Mouse (Mus musculus): ENCODE measurements around the gene Mical2. TPM values are rescaled to one million over a fixed set of nuclear protein-coding genes. Genes with fewer than 3 reads are reported as not detected.

The Mical2 gene
- polyA plus RNA-seq, 1 experiment from 2014 or later: 1.2 TPM

GRCm38 (mm10) chr7:112252065-112252464, 26.4 kb downstream of the Mical2 start:
- Histone ChIP-seq H3K36me3 (no peaks in the 10 kb centered on the region), H3K4me3 (no peak overlapping the region), H3K4me1 (replicated peaks) (peaks cover 10% of the 10 kb centered on the region; the same call in 1 of the 2 replicates), H3K27ac (no peak overlapping the region), H3K27me3 (ENCODE audit: insufficient read depth, poor library complexity, severe bottlenecking) (0 out of 2 replicates have a peak, but pooled peaks cover under 1% of the 10 kb centered on the region), H3K9me3 (no peaks in the 10 kb centered on the region)
- DNase-seq (ENCODE audit: low spot score): no peak
- 82% methylated on average over 5 of the region's 5 CpGs for WGBS

- no peak for DNase-seq (ENCODE audit: low spot score)
- H3K9me3 ChIP-seq: no peaks in the 10 kb centered on the region
- H3K4me1 ChIP-seq (replicated peaks): peaks cover 10% of the 10 kb centered on the region; the same call in 1 of the 2 replicates
- no peak overlapping the region for H3K4me3 ChIP-seq
- H3K36me3 ChIP-seq: no peaks in the 10 kb centered on the region
- no peak overlapping the region for H3K27ac ChIP-seq
- H3K27me3 ChIP-seq (ENCODE audit: insufficient read depth, poor library complexity, severe bottlenecking): no peaks in the 10 kb centered on the region
- 88% methylated on average over 3 of the region's 3 CpGs for WGBS
These were observed 28.6 kb downstream of the Mical2 start for GRCm38 (mm10) chr7:112254233-112254632.

- DNase-seq (ENCODE audit: low spot score): no peak
- no peaks in the 10 kb centered on the region for H3K36me3 ChIP-seq
- H3K4me1 ChIP-seq (replicated peaks): peaks cover 10% of the 10 kb centered on the region; the same call in 1 of the 2 replicates
- no peaks in the 10 kb centered on the region for H3K27me3 ChIP-seq (ENCODE audit: insufficient read depth, poor library complexity, severe bottlenecking)
- H3K9me3 ChIP-seq: no peaks in the 10 kb centered on the region
- 54% methylated on average over 3 of the region's 3 CpGs for WGBS
- H3K27ac ChIP-seq: no peak overlapping the region
- no peak overlapping the region for H3K4me3 ChIP-seq
These were observed 29.7 kb downstream of the Mical2 start for GRCm38 (mm10) chr7:112255248-112255866.

GRCm38 (mm10) chr7:112258338-112258903, 32.8 kb downstream of the Mical2 start:
- H3K36me3 ChIP-seq: no peaks in the 10 kb centered on the region
- H3K4me3 ChIP-seq: no peak overlapping the region
- H3K9me3 ChIP-seq: no peaks in the 10 kb centered on the region
- no peak for DNase-seq (ENCODE audit: low spot score)
- 81% methylated on average over 4 of the region's 4 CpGs for WGBS
- no peaks in the 10 kb centered on the region for H3K27me3 ChIP-seq (ENCODE audit: insufficient read depth, poor library complexity, severe bottlenecking)
- H3K4me1 ChIP-seq (replicated peaks): no peaks in the 10 kb centered on the region
- no peak overlapping the region for H3K27ac ChIP-seq

GRCm38 (mm10) chr7:112259286-112259685, 33.6 kb downstream of the Mical2 start:
- DNase-seq (ENCODE audit: low spot score): no peak
- WGBS: 89% methylated on average over 4 of the region's 4 CpGs
- Histone ChIP-seq H3K27me3 (ENCODE audit: insufficient read depth, poor library complexity, severe bottlenecking) (no peaks in the 10 kb centered on the region), H3K4me1 (replicated peaks) (no peaks in the 10 kb centered on the region), H3K27ac (no peak overlapping the region), H3K9me3 (no peaks in the 10 kb centered on the region), H3K4me3 (no peak overlapping the region), H3K36me3 (no peaks in the 10 kb centered on the region)

- 87% methylated on average over 5 of the region's 5 CpGs for WGBS
- H3K27ac ChIP-seq: no peak overlapping the region
- no peaks in the 10 kb centered on the region for H3K27me3 ChIP-seq (ENCODE audit: insufficient read depth, poor library complexity, severe bottlenecking)
- H3K36me3 ChIP-seq: no peaks in the 10 kb centered on the region
- DNase-seq (ENCODE audit: low spot score): no peak
- H3K4me1 ChIP-seq (replicated peaks): no peaks in the 10 kb centered on the region
- no peak overlapping the region for H3K4me3 ChIP-seq
- no peaks in the 10 kb centered on the region for H3K9me3 ChIP-seq
These were observed 35.5 kb downstream of the Mical2 start for GRCm38 (mm10) chr7:112261121-112261520.

- H3K27ac ChIP-seq: no peak overlapping the region
- no peaks in the 10 kb centered on the region for H3K9me3 ChIP-seq
- WGBS: 86% methylated on average over 5 of the region's 5 CpGs
- H3K4me3 ChIP-seq: no peak overlapping the region
- H3K36me3 ChIP-seq: no peaks in the 10 kb centered on the region
- H3K4me1 ChIP-seq (replicated peaks): 0 out of 2 replicates have a peak, but pooled peaks cover 10% of the 10 kb centered on the region
- no peaks in the 10 kb centered on the region for H3K27me3 ChIP-seq (ENCODE audit: insufficient read depth, poor library complexity, severe bottlenecking)
- DNase-seq (ENCODE audit: low spot score): no peak
These were observed 41.6 kb downstream of the Mical2 start for GRCm38 (mm10) chr7:112267266-112267665.

GRCm38 (mm10) chr7:112268761-112269425, 43.2 kb downstream of the Mical2 start:
- Histone ChIP-seq H3K27ac (no peak overlapping the region), H3K4me1 (replicated peaks) (peaks cover 22% of the 10 kb centered on the region), H3K9me3 (no peaks in the 10 kb centered on the region), H3K27me3 (ENCODE audit: insufficient read depth, poor library complexity, severe bottlenecking) (no peaks in the 10 kb centered on the region), H3K4me3 (no peak overlapping the region), H3K36me3 (no peaks in the 10 kb centered on the region)
- 87% methylated on average over 15 of the region's 15 CpGs for WGBS
- DNase-seq (ENCODE audit: low spot score): no peak

- 92% methylated on average over 5 of the region's 5 CpGs for WGBS
- Histone ChIP-seq H3K9me3 (no peaks in the 10 kb centered on the region), H3K27ac (no peak overlapping the region), H3K4me1 (replicated peaks) (peaks cover 22% of the 10 kb centered on the region), H3K36me3 (no peaks in the 10 kb centered on the region), H3K4me3 (no peak overlapping the region), H3K27me3 (ENCODE audit: insufficient read depth, poor library complexity, severe bottlenecking) (no peaks in the 10 kb centered on the region)
- no peak for DNase-seq (ENCODE audit: low spot score)
These were observed 45.2 kb downstream of the Mical2 start for GRCm38 (mm10) chr7:112270870-112271269.

- Histone ChIP-seq H3K4me3 (no peak overlapping the region), H3K4me1 (replicated peaks) (peaks cover 22% of the 10 kb centered on the region), H3K27ac (no peak overlapping the region), H3K27me3 (ENCODE audit: insufficient read depth, poor library complexity, severe bottlenecking) (no peaks in the 10 kb centered on the region), H3K9me3 (no peaks in the 10 kb centered on the region), H3K36me3 (no peaks in the 10 kb centered on the region)
- DNase-seq (ENCODE audit: low spot score): no peak
- WGBS: 85% methylated on average over 3 of the region's 3 CpGs
These were observed 46.0 kb downstream of the Mical2 start for GRCm38 (mm10) chr7:112271627-112272026.

- Histone ChIP-seq H3K27ac (no peak overlapping the region; the same call in 1 of the 2 replicates), H3K9me3 (no peaks in the 10 kb centered on the region), H3K4me3 (no peak overlapping the region), H3K36me3 (no peaks in the 10 kb centered on the region), H3K4me1 (replicated peaks) (peaks cover 22% of the 10 kb centered on the region), H3K27me3 (ENCODE audit: insufficient read depth, poor library complexity, severe bottlenecking) (no peaks in the 10 kb centered on the region)
- DNase-seq (ENCODE audit: low spot score): no peak
- WGBS: 40% methylated on average over 5 of the region's 5 CpGs
These were observed 47.0 kb downstream of the Mical2 start for GRCm38 (mm10) chr7:112272692-112273091.

- Histone ChIP-seq H3K27ac (no peak overlapping the region), H3K9me3 (no peaks in the 10 kb centered on the region), H3K36me3 (no peaks in the 10 kb centered on the region), H3K27me3 (ENCODE audit: insufficient read depth, poor library complexity, severe bottlenecking) (no peaks in the 10 kb centered on the region), H3K4me1 (replicated peaks) (peaks cover 25% of the 10 kb centered on the region), H3K4me3 (no peak overlapping the region)
- DNase-seq (ENCODE audit: low spot score): no peak
- 81% methylated on average over 6 of the region's 6 CpGs for WGBS
These were observed 47.8 kb downstream of the Mical2 start for GRCm38 (mm10) chr7:112273451-112273850.

GRCm38 (mm10) chr7:112274611-112275010, 49.0 kb downstream of the Mical2 start:
- 80% methylated on average over 2 of the region's 2 CpGs for WGBS
- DNase-seq (ENCODE audit: low spot score): no peak
- Histone ChIP-seq H3K9me3 (no peaks in the 10 kb centered on the region), H3K27me3 (ENCODE audit: insufficient read depth, poor library complexity, severe bottlenecking) (no peaks in the 10 kb centered on the region), H3K4me1 (replicated peaks) (peaks cover 32% of the 10 kb centered on the region), H3K36me3 (no peaks in the 10 kb centered on the region), H3K27ac (no peak overlapping the region), H3K4me3 (no peak overlapping the region)
